Mouse (Mus musculus) liver, embryonic 13.5 days (tissue): ENCODE data around the gene Trappc4. TPM values are rescaled to one million over a fixed set of nuclear protein-coding genes. Genes with fewer than 3 reads are reported as not detected.
"Not testable (repeated sequence)": the region's sequence is repeated elsewhere in the genome, so short reads cannot be mapped to it uniquely, and the experiment has no call there.

ENCODE experiments used
- ATAC-seq: fragments of 200-750 bp; cut with Nextera tagmentation; 2 replicates; pipeline ENCODE4 v1.8.0; 2017; ENCODE audit warnings: low read depth, mild to moderate bottlenecking, moderate number of reproducible peaks, moderate library complexity
- DNase-seq: peaks from one replicate; pipeline ENCODE4 v3.0.0; 2022
- H3K27ac ChIP-seq: fragments of 300-500 bp; sonication (generic); 2 replicates; pipeline ENCODE4 v1.5.1; 2015; ENCODE audit warnings: moderate library complexity, mild to moderate bottlenecking, inconsistent platforms
- H3K27me3 ChIP-seq: fragments of 300-500 bp; sonication (generic); 2 replicates; pipeline ENCODE4 v1.6.1; 2015; ENCODE audit warnings: mild to moderate bottlenecking, inconsistent platforms
- H3K36me3 ChIP-seq: fragments of 300-500 bp; sonication (generic); 2 replicates; pipeline ENCODE4 v1.6.1; 2015; ENCODE audit warnings: mild to moderate bottlenecking, inconsistent platforms
- H3K4me1 ChIP-seq: fragments of 300-500 bp; sonication (generic); replicated peaks from 2 replicates; pipeline ENCODE4 v1.6.1; 2015; ENCODE audit warnings: inconsistent platforms
- H3K4me2 ChIP-seq: fragments of 300-500 bp; sonication (generic); 2 replicates; pipeline ENCODE4 v1.6.1; 2015; ENCODE audit warnings: inconsistent platforms, mild to moderate bottlenecking, moderate library complexity
- H3K4me3 ChIP-seq: fragments of 300-500 bp; sonication (generic); replicated peaks from 2 replicates; pipeline ENCODE4 v1.5.1; 2015; ENCODE audit warnings: mild to moderate bottlenecking, inconsistent platforms
- H3K9ac ChIP-seq: fragments of 300-500 bp; sonication (generic); 2 replicates; pipeline ENCODE4 v1.6.1; 2015; ENCODE audit warnings: mild to moderate bottlenecking, inconsistent platforms
- H3K9me3 ChIP-seq: fragments of 300-500 bp; sonication (generic); replicated peaks from 2 replicates; pipeline ENCODE4 v1.6.1; 2016; ENCODE audit warnings: inconsistent platforms
- WGBS: fragments of 180-500 bp; shearing (Covaris S2); methylation state at CpG from one replicate; pipeline ENCODE4 v1.1.7; 2015; ENCODE audit not compliant: insufficient replicate concordance; 5-methylcytosine and 5-hydroxymethylcytosine counted together
- polyA plus RNA-seq: library from polyadenylated mRNA; unstranded; fragments of >200 nt; fragmentation: Nextera tagmentation; extraction: Ambion mirVana; gene quantifications from 2 replicates; pipeline ENCODE4 v1.2.1, GENCODE M21; 2015

The Trappc4 gene
- polyA plus RNA-seq, 1 experiment from 2014 or later, result 68.3 TPM

- Histone ChIP-seq H3K36me3 (peaks cover 14% of the 10 kb centered on the region), H3K4me1 (peaks cover 21% of the 10 kb centered on the region)
- not testable (repeated sequence) for ATAC-seq, H3K9me3 ChIP-seq, H3K9ac ChIP-seq, H3K27me3 ChIP-seq, H3K27ac ChIP-seq, H3K4me3 ChIP-seq, H3K4me2 ChIP-seq, DNase-seq
- whole genome bisulfite sequencing, result 85% methylated on average over 9 of the region's 9 CpGs
These were observed 12.3 kb upstream of the Trappc4 start for GRCm38 (mm10) chr9:44419730-44420129.

- no peak for ATAC-seq
- 73% methylated on average over 14 of the region's 14 CpGs for WGBS
- H3K36me3 ChIP-seq, result peaks cover 18% of the 10 kb centered on the region
These were observed 11.4 kb upstream of the Trappc4 start, which contains the start of gene Ccdc84 for GRCm38 (mm10) chr9:44418519-44419385. Gene Ccdc84, minus strand, starts transcription at chr9:44418569.

GRCm38 (mm10) chr9:44417892-44418363 lies 10.5 kb upstream of the Trappc4 start:
- H3K4me1 ChIP-seq, result peaks cover 21% of the 10 kb centered on the region
- 0 out of 2 replicates have a peak, but pooled peaks cover 2% of the 10 kb centered on the region for H3K9me3 ChIP-seq
- H3K27ac ChIP-seq, result peak overlapping the region; percentile 86
- ATAC-seq (peak; percentile 96), DNase-seq (peak; percentile 87)
- peak overlapping the region; percentile 95 for H3K9ac ChIP-seq
- WGBS, result under 1% methylated on average over 38 of the region's 38 CpGs
- peaks cover 26% of the 10 kb centered on the region for H3K36me3 ChIP-seq
- peak overlapping the region; percentile 94 for H3K4me3 ChIP-seq
- H3K4me2 ChIP-seq, result peak overlapping the region; percentile 94
- H3K27me3 ChIP-seq, result no peaks in the 10 kb centered on the region

More at GRCm38 (mm10) chr9:44418519-44419385, 11.4 kb upstream of the Trappc4 start, which contains the start of gene Ccdc84:
- Histone ChIP-seq H3K4me3 (peak within 1 kb of the TSS; percentile 94), H3K27ac (peak within 1 kb of the TSS; percentile 86), H3K4me1 (peaks cover 21% of the 10 kb centered on the region), H3K9me3 (0 out of 2 replicates have a peak, but pooled peaks cover 2% of the 10 kb centered on the region), H3K9ac (peak within 1 kb of the TSS; percentile 95), H3K27me3 (no peaks in the 10 kb centered on the region), H3K4me2 (peak within 1 kb of the TSS; percentile 94)
- DNase-seq, result no peak

- peaks cover 33% of the 10 kb centered on the region for H3K36me3 ChIP-seq
- peak; percentile 73 for ATAC-seq
- 5% methylated on average over 26 of the region's 26 CpGs for WGBS
These were observed 9.9 kb upstream of the Trappc4 start for GRCm38 (mm10) chr9:44417156-44417891.

GRCm38 (mm10) chr9:44412781-44413180 lies 5.4 kb upstream of the Trappc4 start:
- Histone ChIP-seq H3K36me3 (peaks cover 75% of the 10 kb centered on the region), H3K4me2 (no peak overlapping the region), H3K9ac (no peak overlapping the region), H3K27ac (peak overlapping the region; percentile 69), H3K9me3 (no peaks in the 10 kb centered on the region), H3K27me3 (no peaks in the 10 kb centered on the region), H3K4me3 (no peak overlapping the region), H3K4me1 (peaks cover 61% of the 10 kb centered on the region)
- ATAC-seq (no peak), DNase-seq (no peak)
- WGBS, result 74% methylated on average over 2 of the region's 2 CpGs

More at GRCm38 (mm10) chr9:44417156-44417891, 9.9 kb upstream of the Trappc4 start:
- Histone ChIP-seq H3K27ac (peak overlapping the region; percentile 86), H3K4me1 (peaks cover 26% of the 10 kb centered on the region), H3K4me2 (peak overlapping the region; percentile 94), H3K27me3 (no peaks in the 10 kb centered on the region), H3K9ac (peak overlapping the region; percentile 95), H3K9me3 (0 out of 2 replicates have a peak, but pooled peaks cover 2% of the 10 kb centered on the region), H3K4me3 (peak overlapping the region; percentile 94)
- DNase-seq, result no peak

GRCm38 (mm10) chr9:44412306-44412705 lies 4.9 kb upstream of the Trappc4 start:
- Histone ChIP-seq H3K27ac (peak overlapping the region; percentile 69), H3K9me3 (no peaks in the 10 kb centered on the region), H3K4me1 (peaks cover 59% of the 10 kb centered on the region), H3K36me3 (peaks cover 75% of the 10 kb centered on the region), H3K4me3 (no peak overlapping the region), H3K27me3 (no peaks in the 10 kb centered on the region), H3K9ac (no peak overlapping the region), H3K4me2 (no peak overlapping the region)
- WGBS, result 15% methylated on average over 4 of the region's 4 CpGs
- no peak for DNase-seq
- ATAC-seq, result peak; percentile 7; the same call in 1 of the 2 replicates

- Histone ChIP-seq H3K9ac (no peak overlapping the region), H3K4me3 (no peak overlapping the region), H3K36me3 (peaks cover 75% of the 10 kb centered on the region), H3K9me3 (no peaks in the 10 kb centered on the region), H3K27me3 (no peaks in the 10 kb centered on the region), H3K4me2 (no peak overlapping the region), H3K27ac (peak overlapping the region; percentile 69), H3K4me1 (peaks cover 54% of the 10 kb centered on the region)
- WGBS, result 48% methylated on average over 1 of the region's 1 CpGs
- no peak for DNase-seq
- no peak for ATAC-seq
These were observed 4.3 kb upstream of the Trappc4 start for GRCm38 (mm10) chr9:44411601-44412130.

GRCm38 (mm10) chr9:44410647-44411336 lies 3.4 kb upstream of the Trappc4 start:
- ATAC-seq (no peak), DNase-seq (no peak)
- Histone ChIP-seq H3K4me3 (no peak overlapping the region), H3K4me1 (peaks cover 57% of the 10 kb centered on the region), H3K9ac (peak overlapping the region; percentile 22; the same call in 1 of the 2 replicates), H3K36me3 (peaks cover 68% of the 10 kb centered on the region), H3K4me2 (no peak overlapping the region), H3K27me3 (no peaks in the 10 kb centered on the region), H3K27ac (peak overlapping the region; percentile 29; the same call in 1 of the 2 replicates), H3K9me3 (no peaks in the 10 kb centered on the region)
- WGBS, result 68% methylated on average over 2 of the region's 2 CpGs

- H3K27ac ChIP-seq, result peak overlapping the region; percentile 89
- WGBS, result 43% methylated on average over 9 of the region's 9 CpGs
- H3K9me3 ChIP-seq, ATAC-seq, DNase-seq, H3K27me3 ChIP-seq: not testable (repeated sequence)
- peaks cover 75% of the 10 kb centered on the region for H3K36me3 ChIP-seq
- H3K4me3 ChIP-seq, result peak overlapping the region; percentile 86
- peak overlapping the region; percentile 90 for H3K9ac ChIP-seq
- H3K4me2 ChIP-seq, result peak overlapping the region; percentile 82
- H3K4me1 ChIP-seq, result peaks cover 65% of the 10 kb centered on the region
These were observed 1.3 kb upstream of the Trappc4 start for GRCm38 (mm10) chr9:44408693-44409092.

- Histone ChIP-seq H3K4me2 (peak overlapping the region; percentile 82), H3K4me1 (peaks cover 63% of the 10 kb centered on the region), H3K9me3 (no peaks in the 10 kb centered on the region), H3K27ac (peak overlapping the region; percentile 89), H3K36me3 (peaks cover 75% of the 10 kb centered on the region), H3K4me3 (peak overlapping the region; percentile 86), H3K27me3 (no peaks in the 10 kb centered on the region), H3K9ac (peak overlapping the region; percentile 90)
- WGBS, result under 1% methylated on average over 24 of the region's 24 CpGs
- DNase-seq, result no peak
- ATAC-seq, result no peak
These were observed 325 bp upstream of the Trappc4 start for GRCm38 (mm10) chr9:44407752-44408097.
